Mouse (Mus musculus) lung, postnatal 0 days (tissue): ENCODE data around the gene Gars. TPM values are rescaled to one million over a fixed set of nuclear protein-coding genes. Genes with fewer than 3 reads are reported as not detected.

Experiments used
- ATAC-seq: fragments of 200-750 bp; cut with Nextera tagmentation; 2 replicates; pipeline ENCODE4 v1.8.0; 2017; ENCODE audit warnings: moderate library complexity
- DNase-seq: peaks from one replicate; pipeline ENCODE4 v3.0.0-alpha.2; 2016; ENCODE audit warnings: low spot score
- H3K27ac ChIP-seq: fragments of 300-500 bp; sonication (generic); 2 replicates; pipeline ENCODE4 v1.5.1; 2014; ENCODE audit warnings: antibody characterized with exemption, mild to moderate bottlenecking, low read length, mixed read lengths
- H3K27me3 ChIP-seq: fragments of 300-500 bp; sonication (generic); replicated peaks from 2 replicates; pipeline ENCODE4 v1.6.1; 2014; ENCODE audit warnings: low read length, mixed read lengths; ENCODE audit not compliant: insufficient read depth
- H3K36me3 ChIP-seq: fragments of 300-500 bp; sonication (generic); 2 replicates; pipeline ENCODE4 v1.6.1; 2014; ENCODE audit warnings: low read length, mixed read lengths; ENCODE audit not compliant: insufficient read depth
- H3K4me1 ChIP-seq: fragments of 300-500 bp; sonication (generic); 2 replicates; pipeline ENCODE4 v1.6.1; 2014; ENCODE audit warnings: antibody characterized with exemption, low read depth, low read length, mixed read lengths; ENCODE audit not compliant: insufficient read depth
- H3K4me2 ChIP-seq: fragments of 300-500 bp; sonication (generic); replicated peaks from 2 replicates; pipeline ENCODE4 v1.6.1; 2014; ENCODE audit warnings: low read depth, mild to moderate bottlenecking, low read length, moderate library complexity, mixed read lengths
- H3K4me3 ChIP-seq: fragments of 300-500 bp; sonication (generic); 2 replicates; pipeline ENCODE4 v1.5.1; 2014; ENCODE audit warnings: low read depth, low read length
- H3K9ac ChIP-seq: fragments of 300-500 bp; sonication (generic); replicated peaks from 2 replicates; pipeline ENCODE4 v1.6.1; 2014; ENCODE audit warnings: low read depth, mild to moderate bottlenecking
- H3K9me3 ChIP-seq: fragments of 300-500 bp; sonication (generic); 2 replicates; pipeline ENCODE4 v1.6.1; 2016; ENCODE audit warnings: low read length, mixed read lengths
- CTCF ChIP-seq: IDR thresholded peaks from 2 replicates; pipeline ENCODE4 v1.5.1; 2016; ENCODE audit warnings: antibody characterized with exemption, mild to moderate bottlenecking
- EP300 ChIP-seq: IDR thresholded peaks from 2 replicates; pipeline ENCODE4 v1.6.1; 2016; ENCODE audit warnings: antibody characterized with exemption, mild to moderate bottlenecking, control low read depth
- WGBS: fragments of 180-500 bp; shearing (Covaris S2); extraction: QIAGEN DNeasy Blood & Tissue Kit; methylation state at CpG from one replicate; pipeline ENCODE4 v1.1.7; 2014; 5-methylcytosine and 5-hydroxymethylcytosine counted together
- polyA plus RNA-seq: library from polyadenylated mRNA; unstranded; fragments of >200 nt; fragmentation: Nextera tagmentation; extraction: Ambion mirVana; gene quantifications from 2 replicates; pipeline ENCODE4 v1.2.1, GENCODE M21; 2015

The Gars gene
- polyA plus RNA-seq, 1 experiment from 2014 or later, result 76.0 TPM

DNA sequence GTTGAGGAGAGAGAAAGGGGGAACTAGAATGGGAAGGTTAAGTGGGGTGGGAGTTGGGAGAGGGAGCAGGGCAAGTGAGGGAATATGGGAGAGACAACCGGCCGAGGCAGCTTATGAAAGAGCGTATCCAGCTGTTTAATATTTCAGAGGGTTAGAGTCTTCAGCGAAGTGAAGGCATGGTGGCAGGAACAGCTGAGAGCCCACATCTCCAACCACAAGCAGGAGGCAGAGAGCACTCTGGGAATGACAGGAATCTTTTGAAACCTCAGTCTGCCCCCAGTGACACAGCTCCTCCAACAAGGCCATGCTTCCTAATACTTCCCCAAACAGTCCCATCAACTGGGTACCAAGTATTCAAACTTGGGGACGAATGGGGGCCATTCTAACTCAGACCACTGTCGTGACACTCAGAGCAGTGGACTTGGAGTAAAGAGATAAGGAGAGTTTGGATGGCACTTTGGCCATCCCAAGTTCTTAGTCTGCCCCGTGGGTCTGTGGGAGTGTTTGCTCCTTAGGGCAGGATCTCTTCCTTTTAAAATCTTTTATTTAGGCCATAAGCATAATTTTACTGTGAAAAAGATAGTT, 22.5 kb downstream of the Gars start:
- 83% methylated on average over 7 of the region's 7 CpGs for WGBS
- Histone ChIP-seq H3K4me3 (no peak overlapping the region), H3K27me3 (no peaks in the 10 kb centered on the region), H3K9ac (no peak overlapping the region), H3K27ac (no peak overlapping the region), H3K9me3 (no peaks in the 10 kb centered on the region), H3K4me1 (no peaks in the 10 kb centered on the region), H3K4me2 (no peak overlapping the region), H3K36me3 (peaks cover 34% of the 10 kb centered on the region)
- ATAC-seq (no peak), DNase-seq (no peak)
- TF ChIP-seq CTCF (no peak), EP300 (no peak)

DNA sequence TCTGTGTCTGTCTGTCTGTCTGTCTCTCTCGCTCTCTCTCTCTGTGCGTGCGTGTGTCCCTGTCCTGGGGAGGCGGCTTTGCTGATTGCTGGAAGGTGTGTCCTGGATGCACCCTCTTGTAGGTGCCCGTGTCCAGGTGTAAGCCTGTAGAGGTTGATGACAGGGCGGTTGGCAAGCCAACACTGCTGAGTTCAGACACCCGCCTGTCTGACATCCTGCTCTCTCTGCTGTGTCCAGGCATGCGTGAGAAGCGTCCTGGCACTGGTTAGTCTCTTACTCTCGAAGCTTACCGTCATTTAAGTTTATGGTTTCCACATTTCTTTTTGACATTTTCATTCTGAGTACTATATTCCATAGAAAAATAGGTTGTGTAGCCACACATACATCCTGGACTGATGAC, 23.5 kb downstream of the Gars start:
- H3K4me1 ChIP-seq, result no peaks in the 10 kb centered on the region
- H3K27ac ChIP-seq, result no peak overlapping the region
- ATAC-seq (no peak), DNase-seq (no peak)
- WGBS, result 93% methylated on average over 11 of the region's 11 CpGs
- peaks cover 44% of the 10 kb centered on the region for H3K36me3 ChIP-seq
- no peak overlapping the region for H3K9ac ChIP-seq
- no peak overlapping the region for H3K4me2 ChIP-seq
- H3K9me3 ChIP-seq, result no peaks in the 10 kb centered on the region
- H3K27me3 ChIP-seq, result no peaks in the 10 kb centered on the region
- TF ChIP-seq CTCF, result no peak
- no peak for TF ChIP-seq EP300
- H3K4me3 ChIP-seq, result no peak overlapping the region

GRCm38 (mm10) chr6:55062200-55062599, 24.4 kb downstream of the Gars start:
- H3K9me3 ChIP-seq, result no peaks in the 10 kb centered on the region
- TF ChIP-seq EP300 (no peak), CTCF (no peak)
- no peak overlapping the region for H3K27ac ChIP-seq
- peaks cover 48% of the 10 kb centered on the region for H3K36me3 ChIP-seq
- H3K4me1 ChIP-seq, result no peaks in the 10 kb centered on the region
- no peaks in the 10 kb centered on the region for H3K27me3 ChIP-seq
- no peak overlapping the region for H3K9ac ChIP-seq
- no peak for DNase-seq
- no peak for ATAC-seq
- WGBS, result 91% methylated on average over 5 of the region's 5 CpGs
- no peak overlapping the region for H3K4me2 ChIP-seq
- H3K4me3 ChIP-seq, result no peak overlapping the region

- ATAC-seq, result no peak
- no peak overlapping the region for H3K9ac ChIP-seq
- no peak overlapping the region for H3K4me2 ChIP-seq
- no peaks in the 10 kb centered on the region for H3K9me3 ChIP-seq
- H3K4me1 ChIP-seq, result no peaks in the 10 kb centered on the region
- peaks cover 55% of the 10 kb centered on the region for H3K36me3 ChIP-seq
- H3K27ac ChIP-seq, result no peak overlapping the region
- WGBS, result 86% methylated on average over 9 of the region's 9 CpGs
- H3K4me3 ChIP-seq, result no peak overlapping the region
- no peaks in the 10 kb centered on the region for H3K27me3 ChIP-seq
- DNase-seq, result no peak
- TF ChIP-seq CTCF, result no peak
- TF ChIP-seq EP300, result no peak
Measured at GRCm38 (mm10) chr6:55063793-55064476, 26.1 kb downstream of the Gars start.

- WGBS, result 93% methylated on average over 7 of the region's 7 CpGs
Measured at GRCm38 (mm10) chr6:55064477-55064827, 26.6 kb downstream of the Gars start.

GRCm38 (mm10) chr6:55065903-55066302, 28.1 kb downstream of the Gars start:
- DNase-seq (no peak), ATAC-seq (no peak)
- Histone ChIP-seq H3K4me2 (no peak overlapping the region), H3K36me3 (peaks cover 60% of the 10 kb centered on the region), H3K4me3 (no peak overlapping the region), H3K27me3 (no peaks in the 10 kb centered on the region), H3K4me1 (no peaks in the 10 kb centered on the region), H3K9me3 (no peaks in the 10 kb centered on the region), H3K27ac (no peak overlapping the region), H3K9ac (no peak overlapping the region)
- TF ChIP-seq CTCF (no peak), EP300 (no peak)
- WGBS, result 93% methylated on average over 2 of the region's 2 CpGs

More at GRCm38 (mm10) chr6:55064477-55064827, 26.6 kb downstream of the Gars start:
- H3K36me3 ChIP-seq, result peaks cover 60% of the 10 kb centered on the region
- TF ChIP-seq EP300, result no peak
- TF ChIP-seq CTCF, result no peak
- no peaks in the 10 kb centered on the region for H3K27me3 ChIP-seq
- no peak overlapping the region for H3K9ac ChIP-seq
- no peak overlapping the region for H3K4me3 ChIP-seq
- DNase-seq (no peak), ATAC-seq (no peak)
- H3K4me2 ChIP-seq, result no peak overlapping the region
- H3K9me3 ChIP-seq, result no peaks in the 10 kb centered on the region
- no peaks in the 10 kb centered on the region for H3K4me1 ChIP-seq
- no peak overlapping the region for H3K27ac ChIP-seq
